Mouse (Mus musculus) liver, postnatal 0 days (tissue): ENCODE results near the gene Nhsl1.

ENCODE experiments used
- CTCF ChIP-seq: sonication (generic); IDR thresholded peaks from 2 replicates; pipeline ENCODE4 v1.5.1; 2016; ENCODE audit warnings: antibody characterized with exemption, low read depth
- EP300 ChIP-seq: IDR thresholded peaks from 2 replicates; pipeline ENCODE4 v1.6.1; 2016; ENCODE audit warnings: antibody characterized with exemption, low read depth, mild to moderate bottlenecking

GRCm38 (mm10) chr10:18341444-18342196 is 22.8 kb downstream of the Nhsl1 start:
- TF ChIP-seq CTCF = no peak
- TF ChIP-seq EP300 = no peak
